Mouse (Mus musculus): ENCODE results near the gene Zfp697.
"Not testable (repeated sequence)": the region's sequence is repeated elsewhere in the genome, so short reads cannot be mapped to it uniquely, and the experiment has no call there.

Gene Zfp697

DNA sequence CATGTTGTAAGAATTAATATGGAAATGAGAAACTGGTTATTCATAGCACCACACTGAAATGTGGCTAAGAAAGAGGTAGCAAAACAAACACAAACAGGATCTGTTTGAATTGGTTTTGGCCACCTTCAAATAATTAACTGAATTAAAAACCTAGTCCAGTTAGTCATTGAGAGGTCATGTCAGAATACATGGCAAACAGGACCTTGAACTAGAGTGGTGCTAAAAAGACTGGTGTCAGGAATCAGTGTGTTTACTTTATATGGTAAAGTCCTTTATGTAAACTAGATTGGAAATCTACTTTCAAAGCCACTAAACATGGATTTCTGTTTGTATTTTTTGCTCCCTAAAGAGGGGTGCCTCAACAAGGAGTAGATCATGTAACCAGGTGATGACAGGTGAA, 142.7 kb downstream of the Zfp697 start:
- DNase-seq, result not testable (repeated sequence)

DNA sequence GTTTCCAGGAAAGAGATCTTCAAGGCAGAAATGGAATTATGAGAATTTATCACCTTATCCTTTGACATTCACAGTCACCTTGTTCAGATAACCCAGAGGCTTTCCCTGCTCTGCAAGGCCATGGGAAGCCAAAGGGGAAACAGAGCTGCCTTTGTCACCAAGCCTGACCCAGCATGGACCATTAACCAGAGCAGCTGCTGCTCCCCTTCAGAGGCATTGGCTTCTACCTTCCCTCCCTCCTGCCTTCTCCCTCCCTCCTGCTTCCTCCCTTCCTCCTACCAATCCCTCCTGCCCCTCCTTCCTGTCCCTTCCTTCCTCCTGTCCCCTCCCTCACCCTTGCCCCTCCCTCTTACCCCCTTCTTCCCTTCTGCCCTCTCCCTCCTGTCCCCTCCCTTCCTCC, 165.4 kb downstream of the Zfp697 start:
- not testable (repeated sequence) for DNase-seq

DNA sequence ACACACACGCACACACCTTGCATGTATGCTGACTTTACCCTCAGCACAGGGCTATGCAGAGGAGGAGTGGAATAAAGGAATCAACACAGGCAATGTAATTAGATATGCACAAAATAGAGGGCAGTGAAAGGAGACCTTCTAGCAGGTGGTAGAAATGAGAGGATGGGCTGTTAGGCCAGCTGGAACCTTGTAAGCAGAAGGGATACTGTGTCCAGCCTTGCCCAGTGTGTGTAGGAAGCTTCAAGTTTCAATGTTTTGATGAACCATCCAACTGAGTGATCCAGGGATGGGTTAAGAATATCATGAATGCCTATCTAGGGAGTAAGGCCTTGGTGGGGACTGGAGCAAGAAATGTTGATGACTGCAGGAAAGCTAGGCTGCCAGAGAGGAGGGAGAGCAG, 166.2 kb downstream of the Zfp697 start:
- DNase-seq, result not testable (repeated sequence)

DNA sequence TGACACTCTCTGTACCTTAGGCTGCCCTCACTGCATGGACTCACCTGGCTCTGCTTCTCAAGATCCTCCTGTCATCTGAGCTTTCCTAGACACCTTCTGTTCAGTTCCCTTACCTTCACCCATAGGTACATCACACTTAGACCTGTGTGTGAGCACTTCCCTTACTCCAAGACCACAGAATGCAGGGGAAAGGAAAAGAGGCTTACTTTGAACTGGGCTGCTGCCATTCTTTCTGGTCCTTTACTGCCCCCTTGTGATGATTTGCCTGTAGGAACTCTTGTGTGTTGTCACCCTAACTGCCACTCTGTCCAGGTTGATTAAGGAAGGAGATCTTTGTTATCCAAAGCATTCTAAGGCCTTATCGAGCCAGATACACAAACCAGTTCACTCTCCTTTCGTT, 168.0 kb downstream of the Zfp697 start:
- not testable (repeated sequence) for DNase-seq

DNA sequence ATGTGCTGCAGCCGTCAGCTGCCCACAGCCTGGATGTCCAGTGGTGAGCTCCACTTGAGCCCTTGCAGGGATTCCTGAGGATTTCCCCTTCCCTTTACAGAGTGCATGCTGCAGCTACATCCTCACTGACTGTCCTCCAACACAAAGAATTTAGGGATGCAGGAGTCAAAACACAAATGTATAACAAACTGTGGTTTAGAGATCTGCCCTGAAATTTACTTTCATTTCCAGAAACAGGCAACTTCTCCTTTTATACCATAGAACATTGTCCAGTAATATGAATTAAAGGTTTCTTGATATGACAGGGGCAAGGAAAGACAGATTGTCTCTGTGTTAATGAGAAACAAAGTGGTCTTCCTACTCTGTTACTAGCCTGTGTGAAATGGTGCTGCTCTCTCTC, 168.6 kb downstream of the Zfp697 start:
- DNase-seq, result not testable (repeated sequence)

DNA sequence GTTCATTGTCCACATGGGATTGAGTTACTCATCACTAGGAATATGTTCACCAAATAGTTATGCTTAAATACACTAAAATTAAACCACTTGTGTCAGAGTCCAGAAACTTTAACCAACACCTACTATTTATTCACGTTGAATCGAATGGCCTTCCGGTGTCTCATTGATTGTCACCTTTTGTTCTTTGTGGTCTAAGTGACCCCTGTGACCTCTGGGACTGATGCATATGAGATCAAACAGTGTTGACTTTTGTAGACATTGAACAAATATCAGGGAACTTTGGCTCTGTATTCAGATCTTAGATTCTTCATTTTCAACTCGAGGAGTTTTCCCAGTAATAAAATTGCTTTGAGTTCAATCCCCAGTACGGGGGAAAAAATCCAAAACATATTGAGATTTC, 178.4 kb downstream of the Zfp697 start:
- DNase-seq, result not testable (repeated sequence)

DNA sequence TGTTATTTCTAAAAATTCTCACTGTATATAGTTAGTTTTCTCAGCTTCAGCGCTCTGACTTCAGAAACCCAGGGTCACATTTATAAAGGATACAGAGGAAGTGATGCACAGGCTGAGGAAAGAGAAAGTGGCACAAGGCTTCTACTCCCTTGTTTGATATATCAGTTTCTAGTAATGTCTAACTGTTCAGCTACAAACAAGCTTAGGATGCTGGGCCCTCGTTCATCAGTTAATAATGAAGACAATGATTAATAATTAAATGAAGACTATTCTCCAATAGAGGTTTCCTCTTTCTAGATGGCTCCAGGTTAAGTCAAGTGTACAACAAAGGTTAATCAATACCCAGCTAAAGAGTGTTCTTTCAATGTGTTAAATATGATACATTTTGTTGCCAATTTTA, 181.6 kb downstream of the Zfp697 start:
- not testable (repeated sequence) for DNase-seq

DNA sequence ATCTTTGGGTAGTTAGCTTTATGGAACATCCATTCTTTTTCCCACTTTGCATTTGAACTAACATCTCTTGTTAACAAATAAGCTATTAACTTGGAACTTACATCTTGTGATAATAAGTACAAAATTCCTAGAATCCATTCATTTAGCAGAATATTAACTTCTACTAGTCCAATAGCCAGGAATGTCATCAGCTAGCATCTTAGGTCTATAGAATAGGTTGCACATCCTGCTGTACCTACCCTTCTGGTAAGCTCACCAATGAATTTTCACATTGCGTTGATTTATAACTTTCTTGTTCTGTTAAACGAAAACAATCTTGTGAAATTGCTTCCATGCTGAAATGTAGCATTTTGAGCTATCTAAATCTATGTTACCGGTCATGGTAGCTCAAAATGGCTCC, 182.6 kb downstream of the Zfp697 start:
- DNase-seq, result not testable (repeated sequence)

DNA sequence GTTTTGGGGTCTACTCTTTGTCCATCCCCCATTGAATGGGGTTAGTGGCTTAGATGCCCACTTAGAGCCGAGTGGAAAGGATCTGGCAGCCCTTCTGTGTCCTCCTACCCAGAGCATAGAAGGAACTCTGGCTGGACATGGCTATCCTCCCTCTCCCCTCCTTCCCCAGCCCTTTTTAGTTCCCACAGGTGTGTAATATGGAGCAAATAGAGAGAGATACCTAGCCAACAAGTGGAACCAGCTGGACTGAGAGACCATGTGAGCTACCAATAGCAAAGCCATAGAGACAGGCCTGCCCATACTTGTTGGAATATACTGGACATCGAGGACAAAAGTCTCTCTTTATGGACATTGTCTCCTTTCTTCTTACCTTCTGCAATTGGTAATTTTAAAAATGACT, 185.5 kb downstream of the Zfp697 start:
- DNase-seq, result not testable (repeated sequence)

DNA sequence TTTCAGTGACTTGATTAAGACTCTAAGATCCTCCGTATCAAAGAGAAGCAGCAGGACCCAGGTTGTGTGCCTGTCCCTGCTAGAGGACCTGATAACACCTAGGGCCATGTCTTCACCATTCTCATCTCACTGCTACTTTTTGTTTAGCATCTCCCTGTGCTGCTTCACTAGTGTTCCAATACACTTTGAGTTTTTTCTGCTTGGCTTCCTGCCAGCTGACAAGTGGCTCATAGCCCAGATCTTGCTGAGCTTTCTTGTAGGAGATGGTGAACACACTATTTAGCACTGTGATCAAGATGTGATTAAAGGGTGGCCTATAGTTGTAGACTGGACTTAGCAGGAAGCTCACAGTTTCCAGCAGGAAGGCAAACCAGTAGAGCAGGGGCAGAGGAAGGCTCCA, 198.8 kb downstream of the Zfp697 start:
- not testable (repeated sequence) for DNase-seq

DNA sequence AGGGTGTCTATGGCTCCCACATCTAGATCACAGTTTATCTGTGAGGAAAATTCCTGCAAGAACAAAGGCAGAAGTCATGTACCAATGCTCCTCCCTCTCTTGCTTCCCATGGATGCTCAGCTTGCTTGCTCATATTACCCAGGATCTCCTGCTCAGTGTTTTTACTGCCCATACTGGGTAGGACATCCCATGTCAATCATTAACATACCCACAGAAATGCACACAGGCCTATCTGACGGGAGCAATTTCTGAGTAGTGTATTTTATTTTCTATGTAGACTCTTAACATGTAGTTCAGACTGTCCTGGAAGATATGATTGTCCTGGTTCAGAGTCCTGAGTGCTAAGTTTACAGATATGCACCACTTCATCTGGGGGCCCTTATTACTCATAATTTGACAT, 199.9 kb downstream of the Zfp697 start:
- DNase-seq, result not testable (repeated sequence)

DNA sequence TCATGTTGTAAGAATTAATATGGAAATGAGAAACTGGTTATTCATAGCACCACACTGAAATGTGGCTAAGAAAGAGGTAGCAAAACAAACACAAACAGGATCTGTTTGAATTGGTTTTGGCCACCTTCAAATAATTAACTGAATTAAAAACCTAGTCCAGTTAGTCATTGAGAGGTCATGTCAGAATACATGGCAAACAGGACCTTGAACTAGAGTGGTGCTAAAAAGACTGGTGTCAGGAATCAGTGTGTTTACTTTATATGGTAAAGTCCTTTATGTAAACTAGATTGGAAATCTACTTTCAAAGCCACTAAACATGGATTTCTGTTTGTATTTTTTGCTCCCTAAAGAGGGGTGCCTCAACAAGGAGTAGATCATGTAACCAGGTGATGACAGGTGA, 200.4 kb downstream of the Zfp697 start:
- not testable (repeated sequence) for DNase-seq

DNA sequence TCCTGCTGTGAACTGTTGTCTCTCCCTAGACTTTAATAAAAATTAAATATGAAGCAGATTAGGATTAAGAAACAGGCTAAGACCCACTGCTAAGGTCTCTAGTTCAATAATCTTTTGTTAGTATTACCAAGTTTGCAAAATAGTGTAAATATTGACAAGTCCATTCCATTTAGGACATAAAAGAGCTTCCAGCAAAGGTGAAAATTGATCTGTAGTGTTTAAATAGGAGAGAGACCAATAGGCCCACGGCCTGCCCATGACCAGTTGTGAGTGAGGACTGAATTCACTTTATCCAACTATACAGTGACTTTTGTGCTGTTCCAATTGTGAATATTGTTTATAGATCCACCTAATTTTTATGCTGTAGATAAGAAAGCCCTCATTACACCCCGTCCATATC, 205.5 kb downstream of the Zfp697 start:
- no peak for DNase-seq

DNA sequence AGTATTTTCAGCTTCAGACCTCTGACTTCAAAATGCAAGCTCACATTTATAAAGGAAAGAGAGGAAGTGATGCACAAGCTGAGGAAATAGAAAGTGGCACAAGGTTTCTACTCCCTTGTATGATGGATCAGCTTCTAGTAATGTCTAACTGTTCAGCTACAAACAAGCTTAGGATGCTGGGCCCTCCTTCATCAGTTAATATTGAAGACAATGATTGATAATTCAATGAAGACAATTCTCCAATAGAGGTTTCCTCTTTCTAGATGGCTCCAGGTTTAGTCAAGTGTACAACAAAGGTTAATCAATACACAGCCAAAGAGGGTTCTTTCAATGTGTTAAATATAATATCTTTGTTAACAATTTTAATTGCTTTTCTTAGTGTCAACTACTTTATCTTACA, 206.4 kb downstream of the Zfp697 start, which contains the start of gene Gm10681:
Gene Gm10681 (minus strand): TSS at position 101 of the 400 bp plus-strand sequence.
- no peak for DNase-seq

DNA sequence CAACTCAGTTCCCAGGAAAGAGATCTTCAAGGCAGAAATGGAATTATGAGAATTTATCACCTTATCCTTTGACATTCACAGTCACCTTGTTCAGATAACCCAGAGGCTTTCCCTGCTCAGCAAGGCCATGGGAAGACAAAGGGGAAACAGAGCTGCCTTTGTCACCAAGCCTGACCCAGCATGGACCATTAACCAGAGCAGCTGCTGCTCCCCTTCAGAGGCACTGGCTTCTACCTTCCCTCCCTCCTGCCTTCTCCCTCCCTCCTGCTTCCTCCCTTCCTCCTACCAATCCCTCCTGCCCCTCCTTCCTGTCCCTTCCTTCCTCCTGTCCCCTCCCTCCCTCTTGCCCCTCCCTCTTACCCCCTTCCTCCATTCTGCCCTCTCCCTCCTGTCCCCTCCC, 231.3 kb downstream of the Zfp697 start:
- DNase-seq, result not testable (repeated sequence)

DNA sequence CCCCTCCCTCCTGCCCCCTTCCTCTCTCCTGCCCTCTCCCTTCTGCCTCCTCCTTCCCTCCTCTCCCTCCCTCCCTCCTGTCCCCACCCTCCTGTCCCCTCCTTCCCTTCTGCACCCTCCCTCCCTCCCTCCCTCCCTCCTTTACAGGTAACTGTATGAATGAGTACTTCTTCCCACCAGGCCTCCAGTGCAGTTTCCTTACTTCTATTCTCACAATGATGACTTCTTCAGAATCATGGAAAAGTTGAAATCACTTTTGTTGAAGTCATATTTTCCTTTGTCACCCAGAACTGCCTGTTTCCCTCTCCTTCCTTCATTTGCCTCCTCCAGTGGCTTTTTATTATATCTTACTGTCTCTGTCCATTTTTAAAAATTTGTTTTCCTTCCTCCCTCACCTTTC, 231.7 kb downstream of the Zfp697 start:
- no peak for DNase-seq

DNA sequence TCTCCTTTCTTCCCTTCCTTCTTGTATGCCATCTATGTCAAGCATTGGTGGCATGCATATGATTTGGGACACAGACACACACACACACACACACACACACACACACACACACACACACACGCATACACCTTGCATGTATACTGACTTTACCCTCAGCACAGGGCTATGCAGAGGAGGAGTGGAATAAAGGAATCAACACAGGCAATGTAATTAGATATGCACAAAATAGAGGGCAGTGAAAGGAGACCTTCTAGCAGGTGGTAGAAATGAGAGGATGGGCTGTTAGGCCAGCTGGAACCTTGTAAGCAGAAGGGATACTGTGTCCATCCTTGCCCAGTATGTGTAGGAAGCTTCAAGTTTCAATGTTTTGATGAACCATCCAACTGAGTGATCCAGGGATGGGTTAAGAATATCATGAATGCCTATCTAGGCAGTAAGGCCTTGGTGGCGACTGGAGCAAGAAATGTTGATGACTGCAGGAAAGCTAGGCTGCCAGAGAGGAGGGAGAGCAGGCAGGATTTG, 232.2 kb downstream of the Zfp697 start:
- DNase-seq, result not testable (repeated sequence)

DNA sequence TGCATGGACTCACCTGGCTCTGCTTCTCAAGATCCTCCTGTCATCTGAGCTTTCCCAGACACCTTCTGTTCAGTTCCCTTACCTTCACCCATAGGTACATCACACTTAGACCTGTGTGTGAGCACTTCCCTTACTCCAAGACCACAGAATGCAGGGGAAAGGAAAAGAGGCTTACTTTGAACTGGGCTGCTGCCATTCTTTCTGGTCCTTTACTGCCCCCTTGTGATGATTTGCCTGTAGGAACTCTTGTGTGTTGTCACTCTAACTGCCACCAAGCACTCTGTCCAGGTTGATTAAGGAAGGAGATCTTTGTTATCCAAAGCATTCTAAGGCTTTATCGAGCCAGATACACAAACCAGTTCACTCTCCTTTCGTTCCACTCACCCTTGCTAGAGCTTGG, 234.0 kb downstream of the Zfp697 start:
- DNase-seq, result not testable (repeated sequence)

DNA sequence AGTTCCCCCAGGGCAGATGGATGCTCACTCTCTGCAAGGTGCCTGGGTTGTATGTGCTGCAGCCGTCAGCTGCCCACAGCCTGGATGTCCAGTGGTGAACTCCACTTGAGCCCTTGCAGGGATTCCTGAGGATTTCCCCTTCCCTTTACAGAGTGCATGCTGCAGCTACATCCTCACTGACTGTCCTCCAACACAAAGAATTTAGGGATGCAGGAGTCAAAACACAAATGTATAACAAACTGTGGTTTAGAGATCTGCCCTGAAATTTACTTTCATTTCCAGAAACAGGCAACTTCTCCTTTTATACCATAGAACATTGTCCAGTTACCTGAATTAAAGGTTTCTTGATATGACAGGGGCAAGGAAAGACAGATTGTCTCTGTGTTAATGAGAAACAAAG, 234.5 kb downstream of the Zfp697 start:
- DNase-seq, result not testable (repeated sequence)

DNA sequence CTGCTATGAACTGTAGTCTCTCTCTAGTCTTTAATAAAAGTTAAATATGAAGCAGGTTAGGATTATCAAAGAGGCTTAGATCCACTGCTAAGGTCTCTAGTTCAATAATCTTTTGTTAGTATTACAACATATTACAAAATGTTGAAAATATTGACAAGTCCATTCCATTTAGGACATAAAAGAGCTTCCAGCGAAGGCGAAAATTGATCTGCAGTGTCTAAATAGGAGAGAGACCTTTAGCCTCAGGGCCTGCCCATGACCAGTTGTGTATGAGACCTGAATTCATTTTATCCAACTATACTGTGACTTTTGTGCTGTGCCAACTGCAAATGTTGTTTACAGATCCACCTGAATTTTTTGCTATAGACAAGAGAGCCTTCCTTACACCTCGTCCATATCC, 247.4 kb downstream of the Zfp697 start:
- no peak for DNase-seq

DNA sequence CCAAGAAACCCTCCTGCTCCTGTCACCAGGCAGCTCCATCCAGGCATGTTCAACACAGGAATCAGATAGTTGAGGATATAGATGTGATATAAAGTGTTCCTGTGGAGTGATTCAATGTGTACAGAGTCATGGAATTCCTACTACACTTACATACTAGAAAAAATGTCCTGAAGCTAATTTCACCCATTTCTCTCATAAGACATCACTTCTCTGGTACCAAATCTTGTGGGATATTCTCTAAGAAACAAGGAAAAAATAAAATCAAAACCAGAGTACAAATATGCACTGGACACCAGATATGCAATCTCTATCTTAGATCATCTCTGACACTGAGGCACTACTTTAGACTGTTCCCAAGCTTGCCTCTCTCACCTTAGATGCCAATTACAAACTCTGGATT, 247.9 kb downstream of the Zfp697 start, which contains the start of gene Hsd3b5:
Gene Hsd3b5 (minus strand): TSS at position 101 of the 400 bp plus-strand sequence.
- DNase-seq, result no peak

DNA sequence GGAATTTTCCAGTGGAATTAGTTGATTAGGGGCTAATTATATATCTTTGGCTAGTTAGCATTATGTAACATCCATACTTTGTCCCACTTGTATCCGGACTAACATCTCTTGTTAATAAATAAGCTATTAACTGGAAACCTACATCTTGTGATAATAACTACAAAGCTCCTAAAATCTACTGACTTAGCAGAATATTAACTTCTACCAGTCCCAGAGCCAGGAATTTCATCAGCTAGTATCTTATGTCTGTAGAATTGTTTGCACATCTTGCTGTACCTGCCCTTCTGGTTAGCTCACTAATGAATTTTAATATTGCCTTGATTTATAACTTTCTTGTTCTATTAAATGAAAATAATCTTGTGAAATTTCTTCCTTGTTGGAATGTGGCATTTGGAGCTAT, 252.9 kb downstream of the Zfp697 start:
- no peak for DNase-seq

DNA sequence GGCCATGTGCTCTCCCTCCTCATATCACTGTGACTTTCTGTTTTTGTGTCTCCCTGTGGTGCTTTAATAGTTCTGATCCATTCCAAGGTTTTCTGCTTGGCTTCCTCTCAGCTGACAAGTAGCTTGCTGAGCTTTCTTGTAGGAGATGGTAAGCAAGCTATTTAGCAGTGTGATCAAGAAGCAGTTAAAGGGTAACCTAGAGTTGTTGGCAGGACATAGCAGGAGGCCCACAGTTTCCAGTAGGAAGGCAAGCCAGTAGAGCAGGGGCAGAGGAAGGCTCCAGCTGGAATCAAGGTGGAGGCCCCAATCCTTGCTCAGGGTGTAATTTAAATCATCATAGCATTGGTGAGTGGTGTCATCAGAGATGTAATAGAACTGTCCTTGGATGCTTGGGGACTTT, 298.5 kb downstream of the Zfp697 start:
- DNase-seq, result no peak

DNA sequence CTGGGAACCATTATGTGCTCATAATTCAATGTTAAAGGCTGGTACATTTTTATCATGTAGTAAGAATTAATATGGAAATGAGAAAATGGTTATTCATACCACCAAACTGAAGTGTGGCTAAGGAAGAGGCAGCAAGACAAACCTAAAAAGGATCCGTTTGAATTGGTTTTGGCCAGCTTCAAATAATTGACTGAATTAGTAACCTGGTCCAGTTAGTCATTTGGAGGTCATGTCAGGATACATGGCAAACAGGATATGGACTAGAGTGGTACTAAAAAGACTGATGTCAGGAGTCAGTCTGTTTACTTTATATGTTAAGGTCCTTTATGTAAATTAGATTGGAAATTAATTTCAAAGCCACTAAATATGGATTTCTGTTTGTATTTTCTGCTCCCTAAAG, 300.1 kb downstream of the Zfp697 start:
- no peak for DNase-seq

DNA sequence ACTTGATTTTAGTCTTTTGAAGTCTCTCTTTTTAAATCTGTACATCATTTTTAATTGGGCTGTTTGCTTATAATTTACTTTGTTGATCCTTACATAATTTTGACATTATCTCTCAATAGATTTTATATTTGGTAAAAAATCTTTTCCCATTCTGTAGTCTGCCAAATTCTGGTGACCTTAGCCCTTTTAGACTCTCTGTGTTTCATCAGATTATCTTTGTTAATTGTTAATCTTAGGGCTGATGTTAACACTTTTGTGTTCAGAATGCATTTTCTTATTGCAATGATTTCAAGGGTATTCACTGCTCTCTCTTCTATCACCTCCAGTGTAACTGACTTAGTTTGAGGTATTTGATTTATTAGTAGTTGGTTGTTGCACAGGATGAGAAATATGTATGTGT, 338.5 kb downstream of the Zfp697 start:
- DNase-seq, result no peak

DNA sequence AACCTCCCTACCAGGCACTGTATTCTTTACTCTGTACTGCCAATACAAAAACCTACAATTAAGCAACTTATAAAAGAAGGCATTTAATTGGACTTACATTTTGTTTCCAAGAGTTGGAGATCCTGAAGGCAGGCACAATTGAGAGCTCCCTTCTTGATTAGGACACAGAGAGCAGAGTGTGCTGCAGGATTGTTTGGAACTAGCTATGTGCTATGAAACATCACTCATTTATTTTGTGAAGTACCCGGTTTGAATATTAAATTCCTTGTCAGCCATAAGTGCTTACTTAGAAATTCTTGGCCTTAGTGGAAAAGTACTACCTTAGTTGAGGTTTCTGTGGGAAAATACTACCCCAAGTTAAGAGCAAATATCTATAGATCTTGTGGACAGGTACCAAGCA, 342.1 kb downstream of the Zfp697 start, which contains the start of gene Hsd3b2:
Gene Hsd3b2 (minus strand): TSS at position 168 of the 400 bp plus-strand sequence.
- no peak for DNase-seq

All from thymus, postnatal 25 days (tissue).